Mouse (Mus musculus) heart, postnatal 0 days (tissue): ENCODE measurements around the gene Grin1.

ENCODE experiments used
- CTCF ChIP-seq: IDR thresholded peaks from 2 replicates; pipeline ENCODE4 v1.5.1; 2016; ENCODE audit warnings: antibody characterized with exemption, control low read depth, low read depth
- EP300 ChIP-seq: IDR thresholded peaks from 2 replicates; pipeline ENCODE4 v1.6.1; 2016; ENCODE audit warnings: antibody characterized with exemption, low read depth

DNA sequence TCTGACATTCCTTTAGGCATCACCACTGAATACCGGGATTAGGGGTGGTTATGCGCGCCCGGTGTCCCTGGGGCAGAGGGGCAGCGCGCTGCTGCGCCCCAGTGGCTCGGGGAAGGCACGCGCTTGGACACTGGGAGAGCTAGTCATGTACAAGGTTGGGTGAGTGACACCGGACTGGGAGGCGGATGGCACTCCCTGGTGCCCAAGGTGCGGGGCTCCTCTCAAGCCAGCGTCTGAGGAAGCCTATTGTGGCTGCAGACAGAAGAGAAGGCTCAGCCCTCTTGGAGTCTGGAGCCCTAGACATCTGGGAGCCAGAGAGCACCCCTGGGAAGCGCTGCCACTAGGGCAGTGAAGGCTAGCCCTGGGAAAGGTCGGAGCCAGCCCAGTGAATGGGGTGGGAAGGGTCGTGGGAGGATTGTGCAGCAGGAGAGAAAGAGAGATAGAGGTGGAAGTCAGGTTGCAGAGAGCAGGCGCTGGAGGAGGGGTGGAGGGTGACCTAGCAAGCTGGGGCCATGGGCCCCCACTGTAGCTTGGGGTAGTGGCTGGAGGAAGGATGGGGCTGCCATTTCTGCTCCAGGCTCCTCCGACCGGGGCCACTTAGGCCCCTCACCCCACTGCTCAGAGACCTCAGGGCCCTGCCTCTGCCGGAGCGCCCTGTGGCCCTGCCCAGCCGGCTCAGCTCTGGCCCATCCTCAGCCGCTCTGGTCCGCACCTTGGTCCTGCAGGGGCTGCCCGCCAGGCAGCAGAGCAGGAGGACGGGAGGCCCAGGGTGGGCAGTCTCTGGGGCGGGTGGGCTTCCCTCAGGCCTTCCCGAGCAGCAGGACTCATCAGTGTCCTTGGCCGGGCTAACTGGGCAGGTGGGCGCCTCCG lies 27.6 kb downstream of the Grin1 start:
- TF ChIP-seq CTCF (no peak), EP300 (no peak)
